Mouse (Mus musculus) A20 (cell line): Measurements from ENCODE around the gene Slc7a14.
"Not testable (repeated sequence)": the region's sequence is repeated elsewhere in the genome, so short reads cannot be mapped to it uniquely, and the experiment has no call there.

Source experiments
- DNase-seq: peaks from one replicate; pipeline ENCODE4 v3.0.0-alpha.2; 2011; ENCODE audit warnings: low read depth, low spot score

The Slc7a14 gene

DNA sequence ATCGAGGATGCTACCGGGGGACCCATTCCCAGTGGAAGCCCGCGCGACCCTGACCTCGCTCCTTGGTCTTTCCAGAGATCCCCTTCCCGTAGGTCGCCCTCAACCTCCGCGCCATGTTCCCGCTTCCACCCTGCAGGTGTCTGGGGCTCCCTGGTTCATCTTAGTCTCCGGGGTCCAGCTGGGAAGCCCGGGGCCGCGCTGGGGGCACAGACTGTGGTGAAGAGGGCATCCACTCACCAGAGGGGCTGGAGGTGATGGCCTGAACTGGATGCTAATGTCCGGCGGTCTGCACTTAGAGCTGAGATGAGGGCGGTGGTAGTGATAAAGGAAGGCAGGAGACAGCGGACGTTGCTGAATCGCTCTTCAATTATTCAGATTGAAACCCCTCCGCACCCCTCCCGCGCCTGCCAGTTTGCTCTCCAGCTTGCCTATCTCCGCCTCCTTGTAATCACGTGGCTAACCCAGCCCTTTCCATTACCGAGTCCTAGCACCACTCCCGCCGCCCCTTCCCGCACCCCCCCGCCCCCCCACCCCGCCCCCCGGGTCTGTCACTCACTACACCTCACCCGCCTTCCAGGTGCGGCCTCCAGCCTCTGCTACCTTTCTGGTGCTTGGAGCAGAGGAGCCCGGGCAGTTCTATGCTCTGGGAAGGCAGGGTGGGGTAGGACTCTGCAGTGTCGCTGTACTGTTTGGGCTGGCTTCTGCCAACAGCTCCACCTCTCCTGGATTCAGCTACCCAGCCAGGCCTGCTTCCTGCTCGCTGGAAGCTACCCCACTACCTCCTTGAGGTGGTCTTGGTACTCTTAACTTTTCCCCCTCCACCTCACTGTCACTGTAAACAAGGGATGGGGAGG, at the start of gene Slc7a14:
Gene Slc7a14, minus strand, starts transcription at position 445 of the 854 bp plus-strand sequence.
- DNase-seq: no peak

DNA sequence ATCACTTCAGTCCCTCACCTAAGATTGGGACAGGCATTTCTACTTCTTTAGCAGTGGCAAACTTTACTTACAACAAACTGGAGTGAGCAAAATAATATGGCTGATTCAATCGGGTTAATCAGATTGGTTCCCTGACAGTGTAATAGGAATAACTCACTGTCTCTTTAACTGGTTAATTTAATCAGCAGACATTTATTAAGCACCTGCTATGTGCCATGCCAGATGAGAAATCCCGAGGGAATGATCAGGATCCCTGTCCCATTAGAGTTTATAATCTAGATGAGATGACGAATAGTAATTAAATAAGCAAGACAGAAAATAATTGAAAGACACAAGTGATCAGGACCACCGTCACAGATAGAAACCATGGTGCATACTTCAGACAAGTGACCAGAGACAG, 36.4 kb upstream of the Slc7a14 start:
- DNase-seq: no peak

GRCm38 (mm10) chr3:31345766-31346165, 35.6 kb upstream of the Slc7a14 start:
- DNase-seq: no peak

- no peak for DNase-seq
Observed at GRCm38 (mm10) chr3:31339236-31339635, 29.1 kb upstream of the Slc7a14 start.

DNA sequence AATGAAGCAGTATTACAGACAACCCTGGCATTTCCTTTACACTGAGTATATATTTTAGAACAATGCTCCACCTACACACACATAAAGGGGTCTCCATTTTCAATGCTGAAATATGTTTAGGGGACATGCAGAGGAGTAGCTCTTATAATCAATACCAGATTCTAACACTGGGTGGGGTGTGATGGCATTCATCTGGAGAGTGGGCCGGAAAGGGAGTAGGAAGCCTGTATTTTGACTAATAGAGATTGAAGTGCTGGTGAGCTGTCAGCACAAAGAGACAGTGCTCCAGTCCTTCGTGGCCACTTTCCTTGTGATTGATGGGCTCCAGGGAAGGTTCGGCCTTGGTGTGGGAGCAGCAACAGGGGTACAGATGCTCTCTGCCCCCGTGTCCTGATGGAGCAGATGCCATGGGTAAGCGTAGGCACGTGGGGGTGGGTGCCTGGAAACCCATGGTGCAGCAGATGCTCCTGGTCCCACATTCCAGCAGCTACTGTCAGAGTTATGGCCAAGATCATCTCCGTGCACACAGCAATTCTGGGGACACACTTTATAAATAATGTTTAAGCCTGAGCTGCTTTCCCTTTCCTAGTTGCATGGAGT, 18.2 kb upstream of the Slc7a14 start:
- no peak for DNase-seq

- DNase-seq: no peak
Observed at GRCm38 (mm10) chr3:31327791-31328190, 17.6 kb upstream of the Slc7a14 start.

DNA sequence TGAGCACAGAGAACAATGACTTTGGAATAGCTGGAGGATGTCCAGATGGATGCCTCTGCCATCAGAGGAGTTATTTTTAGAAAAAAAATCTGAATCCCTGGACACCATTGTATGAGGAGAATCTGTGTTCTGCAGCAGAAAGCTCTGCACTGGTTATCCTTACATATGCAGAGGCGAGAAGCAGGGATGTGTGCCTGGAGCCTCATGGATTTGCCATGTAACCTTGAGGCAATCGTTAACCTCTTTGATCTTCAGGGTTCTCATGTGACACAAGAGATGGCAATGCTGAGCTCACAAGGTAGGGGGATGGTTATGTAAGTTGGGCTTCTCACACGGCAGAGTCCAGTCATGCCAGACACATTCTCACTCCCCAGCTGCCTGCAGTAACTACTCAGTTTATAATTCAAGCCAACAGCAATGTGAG, 14.1 kb upstream of the Slc7a14 start:
- no peak for DNase-seq

DNA sequence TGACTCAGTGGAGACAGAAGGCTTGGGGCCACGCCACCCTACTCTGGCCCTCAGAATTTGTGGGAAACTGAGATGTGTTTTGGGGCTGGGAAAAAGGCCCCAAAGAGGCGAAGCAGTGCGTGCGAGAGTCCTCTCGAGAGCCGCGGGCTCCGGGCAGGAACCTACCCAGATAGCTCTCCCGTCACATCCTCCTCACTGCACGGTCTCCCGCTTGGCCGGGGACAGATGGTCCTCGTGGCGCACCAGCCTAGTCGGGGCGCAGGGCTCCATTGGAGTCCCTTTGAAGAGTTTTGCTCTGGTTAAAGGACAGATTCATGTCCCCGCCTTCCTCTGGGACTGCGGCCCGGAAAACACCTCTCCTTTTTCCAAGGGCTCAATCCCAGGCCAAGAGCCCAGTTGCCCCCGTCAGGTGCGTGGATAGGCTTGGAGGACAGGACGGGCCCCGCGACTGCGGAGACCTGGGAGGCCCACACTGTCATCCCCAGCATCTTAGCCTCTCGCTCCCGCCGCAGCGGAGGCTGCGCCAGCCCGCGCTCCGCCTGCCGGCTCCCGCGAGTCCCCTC, 726 bp downstream of the Slc7a14 start:
- no peak for DNase-seq

GRCm38 (mm10) chr3:31308906-31309305, 1.3 kb downstream of the Slc7a14 start:
- peak; percentile 12 for DNase-seq

DNA sequence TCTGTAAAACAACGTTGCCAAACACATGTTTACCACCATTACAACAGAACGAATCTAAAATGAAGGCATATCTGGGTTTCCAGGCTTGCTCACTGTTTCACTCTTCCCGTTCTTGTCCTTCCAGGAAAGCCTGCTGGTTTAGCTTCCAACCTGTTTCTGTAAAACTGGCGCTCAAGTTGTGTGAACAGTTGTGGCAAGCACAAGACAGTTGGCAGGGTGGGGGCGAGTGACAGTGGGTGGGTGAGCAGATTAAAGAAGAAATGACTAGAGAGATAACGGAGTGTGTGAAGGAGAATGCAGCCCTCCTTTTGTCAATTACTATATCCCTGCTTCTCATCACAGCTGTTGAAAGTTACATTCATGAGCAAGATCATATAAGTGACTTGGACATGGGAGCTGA, 2.2 kb downstream of the Slc7a14 start:
- no peak for DNase-seq

GRCm38 (mm10) chr3:31291673-31292602, 18.2 kb downstream of the Slc7a14 start:
- no peak for DNase-seq

DNA sequence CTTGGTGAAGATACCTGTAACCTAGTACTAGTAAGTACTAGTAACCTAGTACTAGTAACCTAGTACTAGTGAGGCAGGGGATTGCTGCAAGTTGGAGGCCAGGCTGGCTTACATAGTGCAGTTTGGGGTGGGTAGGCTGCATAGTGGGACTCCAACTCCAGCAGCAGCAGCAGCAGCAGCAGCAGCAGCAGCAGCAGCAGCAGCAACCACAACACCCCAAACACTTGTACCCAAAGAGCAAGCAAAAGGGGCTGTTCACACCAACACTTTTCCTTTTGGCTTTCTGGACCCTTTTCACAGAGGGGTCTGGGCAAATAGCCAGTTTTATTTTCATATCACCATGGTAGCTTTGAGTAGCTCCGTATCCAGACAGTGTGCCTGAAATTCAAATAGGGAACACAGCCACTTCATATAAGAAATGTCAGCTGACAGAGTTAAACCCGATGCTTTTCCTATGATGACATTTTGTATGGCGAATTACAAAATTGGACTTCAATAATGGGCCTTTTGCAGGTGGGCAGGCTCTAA, 22.7 kb downstream of the Slc7a14 start:
- DNase-seq: no peak

GRCm38 (mm10) chr3:31281116-31281515, 29.1 kb downstream of the Slc7a14 start:
- no peak for DNase-seq

GRCm38 (mm10) chr3:31274875-31275274, 35.3 kb downstream of the Slc7a14 start:
- DNase-seq: no peak

DNA sequence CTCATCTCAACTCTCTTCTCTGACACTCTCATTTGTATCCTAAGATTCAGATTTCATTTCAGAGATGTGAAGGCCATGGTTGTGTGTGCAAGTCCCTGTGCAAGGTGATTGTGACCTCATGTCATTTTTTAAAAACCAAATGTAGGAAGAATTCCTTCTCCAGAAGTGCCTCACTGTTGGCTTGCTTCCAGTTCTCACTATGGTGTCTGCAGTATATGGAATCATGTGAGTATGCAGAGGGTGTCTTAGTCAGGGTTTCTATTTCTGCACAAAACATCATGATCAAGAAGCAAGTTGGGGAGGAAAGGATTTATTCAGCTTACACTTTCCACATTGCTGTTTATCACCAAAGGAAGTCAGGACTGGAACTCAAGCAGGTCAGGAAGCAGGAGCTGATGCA, 36.9 kb downstream of the Slc7a14 start:
- not testable (repeated sequence) for DNase-seq

GRCm38 (mm10) chr3:31272635-31273034, 37.5 kb downstream of the Slc7a14 start:
- DNase-seq: no peak

DNA sequence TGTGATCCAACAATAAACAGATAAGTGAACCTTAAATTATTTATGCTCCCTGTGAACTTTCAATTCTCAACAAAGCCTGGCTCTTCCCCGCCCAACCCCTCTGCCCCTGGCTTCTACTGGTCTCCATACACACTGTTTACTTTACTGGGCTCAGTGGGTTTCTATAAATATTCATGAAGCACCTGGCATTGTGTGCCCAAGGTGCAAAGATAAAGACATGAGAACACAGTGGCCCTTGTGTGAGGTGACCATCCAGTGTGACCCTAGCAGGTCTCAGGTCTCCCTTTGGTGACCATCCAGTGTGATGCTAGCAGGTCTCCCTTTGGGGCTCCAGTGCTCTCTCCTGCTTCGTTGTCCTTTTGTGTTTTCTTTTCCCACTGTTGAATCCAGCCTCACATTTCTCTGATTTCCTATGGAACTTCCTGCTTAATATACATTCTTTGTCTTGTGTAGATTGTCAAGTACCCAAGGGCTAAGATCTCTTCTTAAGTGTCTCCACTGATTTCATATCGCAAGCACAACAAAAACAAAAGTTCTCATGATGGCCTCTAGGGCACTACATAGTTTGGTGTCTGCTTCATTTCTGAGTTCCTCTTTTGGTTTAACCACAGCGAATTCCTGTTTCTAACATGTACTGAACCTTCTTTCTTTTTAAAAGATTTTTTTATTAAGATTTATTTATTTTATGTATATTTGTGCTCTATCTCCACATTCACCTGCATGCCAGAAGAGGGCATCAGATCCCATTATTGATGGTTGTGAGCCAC, 40.4 kb downstream of the Slc7a14 start:
- peak; percentile 5 for DNase-seq

GRCm38 (mm10) chr3:31267921-31268320, 42.3 kb downstream of the Slc7a14 start:
- DNase-seq: no peak

DNA sequence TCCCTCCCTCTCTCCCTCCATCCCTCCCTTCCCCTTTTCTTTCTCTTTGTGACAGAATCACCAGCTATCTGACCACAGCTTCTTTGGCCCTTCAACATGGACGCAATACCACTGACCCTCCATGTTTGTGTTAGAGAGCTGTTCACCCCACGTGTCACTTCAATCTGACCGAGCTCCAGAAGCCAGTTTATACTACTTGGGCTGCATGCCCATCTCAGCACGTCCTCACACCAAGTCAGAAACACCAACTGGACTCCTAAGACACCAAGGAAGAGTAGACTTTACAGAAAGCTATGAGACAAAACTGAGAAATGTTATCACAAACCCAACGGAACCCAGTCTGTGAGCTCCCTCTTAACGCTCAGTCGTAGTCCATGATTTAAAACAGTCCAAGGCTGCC, 43.2 kb downstream of the Slc7a14 start:
- no peak for DNase-seq

- DNase-seq: no peak
Observed at GRCm38 (mm10) chr3:31263535-31263934, 46.6 kb downstream of the Slc7a14 start.
